Mouse (Mus musculus) lung, embryonic 14.5 days (tissue): Measurements from ENCODE around the gene Spg20. TPM values are rescaled to one million over a fixed set of nuclear protein-coding genes. Genes with fewer than 3 reads are reported as not detected.

Experiments used
- ATAC-seq: fragments of 200-750 bp; cut with Nextera tagmentation; 2 replicates; pipeline ENCODE4 v1.8.0; 2017; ENCODE audit warnings: mild to moderate bottlenecking, moderate TSS enrichment, moderate library complexity; ENCODE audit not compliant: insufficient read depth
- DNase-seq: peaks from one replicate; pipeline ENCODE4 v3.0.0-alpha.2; 2015
- H3K27ac ChIP-seq: fragments of 300-500 bp; sonication (generic); 2 replicates; pipeline ENCODE4 v1.5.1; 2014; ENCODE audit warnings: low read depth, mild to moderate bottlenecking, moderate library complexity
- H3K27me3 ChIP-seq: fragments of 300-500 bp; sonication (generic); 2 replicates; pipeline ENCODE4 v1.6.1; 2014; ENCODE audit warnings: low read length, control low read depth; ENCODE audit not compliant: insufficient read depth
- H3K36me3 ChIP-seq: fragments of 300-500 bp; sonication (generic); 2 replicates; pipeline ENCODE4 v1.6.1; 2014; ENCODE audit warnings: control low read depth; ENCODE audit not compliant: insufficient read depth
- H3K4me1 ChIP-seq: fragments of 300-500 bp; sonication (generic); 2 replicates; pipeline ENCODE4 v1.6.1; 2014; ENCODE audit warnings: antibody characterized with exemption, control low read depth; ENCODE audit not compliant: insufficient read depth
- H3K4me2 ChIP-seq: fragments of 300-500 bp; sonication (generic); 2 replicates; pipeline ENCODE4 v1.6.1; 2014; ENCODE audit warnings: mild to moderate bottlenecking
- H3K4me3 ChIP-seq: fragments of 300-500 bp; sonication (generic); 2 replicates; pipeline ENCODE4 v1.5.1; 2014; ENCODE audit warnings: low read depth, low read length
- H3K9ac ChIP-seq: fragments of 300-500 bp; sonication (generic); 2 replicates; pipeline ENCODE4 v1.6.1; 2014
- H3K9me3 ChIP-seq: fragments of 300-500 bp; sonication (generic); 2 replicates; pipeline ENCODE4 v1.6.1; 2016; ENCODE audit warnings: low read depth, low read length, control low read depth
- CTCF ChIP-seq: IDR thresholded peaks from 2 replicates; pipeline ENCODE4 v1.5.1; 2016; ENCODE audit warnings: antibody characterized with exemption, low read depth
- WGBS: fragments of 180-500 bp; shearing (Covaris S2); extraction: QIAGEN DNeasy Blood & Tissue Kit; methylation state at CpG from one replicate; pipeline ENCODE4 v1.1.7; 2014; 5-methylcytosine and 5-hydroxymethylcytosine counted together
- polyA plus RNA-seq: library from polyadenylated mRNA; unstranded; fragments of >200 nt; fragmentation: Nextera tagmentation; extraction: Ambion mirVana; gene quantifications from 2 replicates; pipeline ENCODE4 v1.2.1, GENCODE M21; 2014

The Spg20 gene
- polyA plus RNA-seq, 1 experiment from 2014 or later: 45.9 TPM

DNA sequence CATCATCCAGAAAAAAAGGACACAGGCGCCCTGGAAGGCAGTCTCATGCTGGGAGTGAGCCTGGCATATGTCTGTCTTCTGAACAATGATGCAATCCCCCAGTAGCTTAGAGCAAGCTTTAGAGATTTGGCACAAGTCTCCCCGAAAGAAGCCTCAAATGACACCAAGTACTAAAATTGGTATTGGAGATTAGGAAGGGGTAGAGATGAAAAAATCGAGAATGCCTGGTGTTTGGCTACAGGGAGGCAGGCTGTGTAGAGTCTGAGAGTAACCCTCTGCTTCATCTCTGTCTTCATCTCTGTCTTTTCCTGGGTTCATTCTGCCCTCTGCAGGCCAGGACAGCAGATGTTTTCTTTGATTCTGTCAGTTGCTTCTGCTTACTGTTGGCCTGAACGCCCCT, 24.5 kb upstream of the Spg20 start:
- no peaks in the 10 kb centered on the region for H3K36me3 ChIP-seq
- no peak overlapping the region for H3K4me2 ChIP-seq
- no peak overlapping the region for H3K9ac ChIP-seq
- DNase-seq (no peak), ATAC-seq (no peak)
- no peaks in the 10 kb centered on the region for H3K9me3 ChIP-seq
- H3K27ac ChIP-seq: no peak overlapping the region
- H3K4me3 ChIP-seq: no peak overlapping the region
- H3K4me1 ChIP-seq: no peaks in the 10 kb centered on the region
- peak; percentile 40 for TF ChIP-seq CTCF
- 53% methylated on average over 4 of the region's 4 CpGs for WGBS
- no peaks in the 10 kb centered on the region for H3K27me3 ChIP-seq

GRCm38 (mm10) chr3:55088359-55088758, 23.5 kb upstream of the Spg20 start:
- Histone ChIP-seq H3K27ac (no peak overlapping the region), H3K36me3 (no peaks in the 10 kb centered on the region), H3K27me3 (no peaks in the 10 kb centered on the region), H3K4me2 (no peak overlapping the region), H3K9ac (no peak overlapping the region), H3K4me1 (no peaks in the 10 kb centered on the region), H3K4me3 (no peak overlapping the region), H3K9me3 (no peaks in the 10 kb centered on the region)
- ATAC-seq (no peak), DNase-seq (no peak)
- WGBS: 52% methylated on average over 4 of the region's 4 CpGs
- no peak for TF ChIP-seq CTCF

DNA sequence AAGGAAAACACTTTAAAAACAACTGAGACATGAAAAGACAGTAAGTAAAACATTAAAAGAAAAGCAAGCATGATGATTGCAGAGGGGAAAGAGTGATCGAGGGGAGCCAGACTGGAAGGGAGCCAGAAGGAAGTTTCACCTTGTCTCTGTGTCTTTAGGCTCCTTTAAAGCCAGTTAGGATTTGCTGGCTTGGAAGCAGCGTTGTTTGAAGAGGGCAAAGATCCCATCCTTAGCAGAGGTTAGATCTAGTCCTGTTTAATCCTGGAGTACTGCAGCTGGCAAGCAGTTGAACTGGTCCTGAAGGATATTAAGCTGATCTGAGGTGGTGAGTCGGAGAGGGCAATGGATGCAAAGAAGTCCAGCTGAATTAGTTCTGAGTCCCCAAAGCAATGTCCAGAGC, 23.1 kb upstream of the Spg20 start:
- no peaks in the 10 kb centered on the region for H3K9me3 ChIP-seq
- no peak for TF ChIP-seq CTCF
- no peak for ATAC-seq
- no peaks in the 10 kb centered on the region for H3K36me3 ChIP-seq
- no peak overlapping the region for H3K4me3 ChIP-seq
- H3K4me2 ChIP-seq: no peak overlapping the region
- DNase-seq: no peak
- no peak overlapping the region for H3K27ac ChIP-seq
- H3K27me3 ChIP-seq: no peaks in the 10 kb centered on the region
- no peaks in the 10 kb centered on the region for H3K4me1 ChIP-seq
- 43% methylated on average over 3 of the region's 3 CpGs for WGBS
- H3K9ac ChIP-seq: no peak overlapping the region

GRCm38 (mm10) chr3:55089291-55089690, 22.6 kb upstream of the Spg20 start:
- no peak overlapping the region for H3K9ac ChIP-seq
- no peak overlapping the region for H3K27ac ChIP-seq
- no peak for DNase-seq
- H3K9me3 ChIP-seq: no peaks in the 10 kb centered on the region
- no peaks in the 10 kb centered on the region for H3K4me1 ChIP-seq
- H3K27me3 ChIP-seq: no peaks in the 10 kb centered on the region
- H3K4me2 ChIP-seq: no peak overlapping the region
- no peak overlapping the region for H3K4me3 ChIP-seq
- TF ChIP-seq CTCF: no peak
- H3K36me3 ChIP-seq: no peaks in the 10 kb centered on the region
- ATAC-seq: no peak
- WGBS: 71% methylated on average over 4 of the region's 4 CpGs

DNA sequence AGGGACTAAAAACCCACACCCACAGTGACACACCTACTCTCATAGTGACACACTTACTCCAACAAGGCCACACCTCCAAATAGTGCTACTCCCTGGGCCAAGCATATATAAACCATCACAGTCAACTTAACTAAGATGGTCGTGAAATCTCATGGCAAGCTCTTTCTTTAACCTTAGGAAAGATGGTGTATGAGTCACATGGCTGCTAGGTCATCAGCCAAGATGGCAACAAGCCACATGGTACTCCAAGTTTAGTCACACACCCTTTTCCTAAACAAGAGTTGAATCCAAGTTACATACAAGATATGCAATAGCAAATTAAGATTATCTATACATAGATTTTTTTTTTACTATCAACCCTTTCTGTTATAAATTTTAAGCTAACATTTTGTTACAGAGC, 18.7 kb upstream of the Spg20 start:
- Histone ChIP-seq H3K27ac (no peak overlapping the region), H3K9me3 (no peaks in the 10 kb centered on the region), H3K4me3 (no peak overlapping the region), H3K9ac (no peak overlapping the region), H3K4me1 (no peaks in the 10 kb centered on the region), H3K4me2 (no peak overlapping the region), H3K27me3 (no peaks in the 10 kb centered on the region), H3K36me3 (no peaks in the 10 kb centered on the region)
- TF ChIP-seq CTCF: no peak
- WGBS: 66% methylated on average over 1 of the region's 1 CpGs
- ATAC-seq: no peak
- no peak for DNase-seq

DNA sequence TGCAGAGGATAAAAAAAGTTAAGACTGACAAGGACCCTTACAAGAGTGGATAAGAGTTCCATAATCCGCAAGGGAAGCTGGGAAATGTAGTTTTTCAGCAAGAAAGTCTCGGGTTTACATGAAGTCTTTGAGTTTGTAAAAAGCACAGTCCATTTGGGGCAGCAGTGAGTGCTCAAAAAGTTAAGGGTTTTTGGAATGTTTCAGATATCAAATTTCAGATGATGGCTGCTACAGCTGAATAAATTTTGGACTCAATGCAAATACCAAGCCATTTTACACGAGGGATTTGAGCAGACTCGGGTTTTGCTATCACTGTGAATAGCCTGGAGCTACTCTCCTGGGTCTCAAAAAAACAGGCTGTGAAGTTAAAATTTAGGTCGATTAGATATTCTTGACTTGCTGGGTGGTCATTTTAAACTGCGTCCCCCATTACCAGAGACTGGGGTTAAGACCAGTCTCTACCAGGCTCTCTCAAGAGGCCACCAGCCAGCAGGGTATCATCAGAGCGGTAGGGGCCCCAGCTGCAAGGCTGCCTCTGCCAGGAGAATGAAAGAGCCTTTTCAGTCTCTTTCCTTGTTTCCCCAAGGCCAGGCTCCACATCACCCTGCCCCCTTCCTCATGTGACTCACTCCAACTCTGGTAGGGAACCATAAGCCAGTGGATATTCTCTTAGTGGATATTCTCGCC, 15.8 kb upstream of the Spg20 start:
- 29% methylated on average over 8 of the region's 8 CpGs for WGBS
- H3K27ac ChIP-seq: peak overlapping the region; percentile 80

GRCm38 (mm10) chr3:55096655-55097005, 15.3 kb upstream of the Spg20 start:
- Histone ChIP-seq H3K9me3 (no peaks in the 10 kb centered on the region), H3K4me1 (no peaks in the 10 kb centered on the region), H3K36me3 (no peaks in the 10 kb centered on the region), H3K9ac (no peak overlapping the region), H3K27me3 (no peaks in the 10 kb centered on the region), H3K27ac (peak overlapping the region; percentile 80), H3K4me2 (peak overlapping the region; percentile 3; the same call in 1 of the 2 replicates), H3K4me3 (no peak overlapping the region)
- ATAC-seq: no peak
- WGBS: 61% methylated on average over 2 of the region's 2 CpGs
- no peak for TF ChIP-seq CTCF
- DNase-seq: no peak

More for the DNA sequence above, 15.8 kb upstream of the Spg20 start:
- Histone ChIP-seq H3K4me1 (no peaks in the 10 kb centered on the region), H3K36me3 (no peaks in the 10 kb centered on the region), H3K9me3 (no peaks in the 10 kb centered on the region), H3K4me3 (no peak overlapping the region), H3K4me2 (peak overlapping the region; percentile 3; the same call in 1 of the 2 replicates), H3K9ac (no peak overlapping the region), H3K27me3 (no peaks in the 10 kb centered on the region)
- DNase-seq (peak; percentile 83), ATAC-seq (peak; percentile 82)
- TF ChIP-seq CTCF: no peak
